Mouse (Mus musculus) stomach, postnatal 0 days (tissue): ENCODE measurements around the gene Coq5. TPM values are rescaled to one million over a fixed set of nuclear protein-coding genes. Genes with fewer than 3 reads are reported as not detected.

ENCODE experiments used
- ATAC-seq: fragments of 200-750 bp; cut with Nextera tagmentation; 2 replicates; pipeline ENCODE4 v1.8.0; 2017; ENCODE audit not compliant: low FRiP score, low TSS enrichment
- DNase-seq: peaks from one replicate; pipeline ENCODE4 v3.0.0-alpha.2; 2016; ENCODE audit warnings: low spot score
- H3K27ac ChIP-seq: fragments of 300-500 bp; sonication (generic); replicated peaks from 2 replicates; pipeline ENCODE4 v1.5.1; 2014; ENCODE audit warnings: mild to moderate bottlenecking, control low read depth
- H3K27me3 ChIP-seq: fragments of 300-500 bp; sonication (generic); 2 replicates; pipeline ENCODE4 v1.6.1; 2014; ENCODE audit warnings: low read length; ENCODE audit not compliant: control insufficient read depth, insufficient read depth
- H3K36me3 ChIP-seq: fragments of 300-500 bp; sonication (generic); 2 replicates; pipeline ENCODE4 v1.6.1; 2014; ENCODE audit warnings: low read length, mixed read lengths; ENCODE audit not compliant: control insufficient read depth, insufficient read depth
- H3K4me1 ChIP-seq: fragments of 300-500 bp; sonication (generic); replicated peaks from 2 replicates; pipeline ENCODE4 v1.6.1; 2014; ENCODE audit warnings: antibody characterized with exemption; ENCODE audit not compliant: control insufficient read depth, insufficient read depth
- H3K4me2 ChIP-seq: fragments of 300-500 bp; sonication (generic); replicated peaks from 2 replicates; pipeline ENCODE4 v1.6.1; 2014; ENCODE audit warnings: low read depth, mild to moderate bottlenecking, control low read depth, moderate library complexity
- H3K4me3 ChIP-seq: fragments of 300-500 bp; sonication (generic); 2 replicates; pipeline ENCODE4 v1.5.1; 2014; ENCODE audit warnings: low read depth, low read length, control low read depth
- H3K9ac ChIP-seq: fragments of 300-500 bp; sonication (generic); 2 replicates; pipeline ENCODE4 v1.6.1; 2014; ENCODE audit warnings: mild to moderate bottlenecking, low read length, control low read depth, mixed read lengths
- H3K9me3 ChIP-seq: fragments of 300-500 bp; sonication (generic); 2 replicates; pipeline ENCODE4 v1.6.1; 2016; ENCODE audit warnings: low read length; ENCODE audit not compliant: control insufficient read depth
- CTCF ChIP-seq: IDR thresholded peaks from 2 replicates; pipeline ENCODE4 v1.5.1; 2016; ENCODE audit warnings: antibody characterized with exemption, low read depth, mild to moderate bottlenecking, moderate library complexity
- EP300 ChIP-seq: optimal IDR thresholded peaks from 2 replicates; pipeline ENCODE3; 2016; ENCODE audit warnings: antibody characterized with exemption
- WGBS: fragments of 180-500 bp; shearing (Covaris S2); extraction: QIAGEN DNeasy Blood & Tissue Kit; methylation state at CpG from one replicate; pipeline ENCODE4 v1.1.7; 2014; 5-methylcytosine and 5-hydroxymethylcytosine counted together
- polyA plus RNA-seq: library from polyadenylated mRNA; unstranded; fragments of >200 nt; fragmentation: Nextera tagmentation; extraction: Ambion mirVana; gene quantifications from 2 replicates; pipeline ENCODE4 v1.2.1, GENCODE M21; 2015

Coq5 gene
- polyA plus RNA-seq, 1 experiment from 2014 or later, result 32.6 TPM

- TF ChIP-seq EP300, result no peak
- TF ChIP-seq CTCF, result no peak
- Histone ChIP-seq H3K4me2 (no peak overlapping the region), H3K9me3 (no peaks in the 10 kb centered on the region), H3K27ac (no peak overlapping the region), H3K4me3 (no peak overlapping the region), H3K27me3 (no peaks in the 10 kb centered on the region), H3K4me1 (no peaks in the 10 kb centered on the region), H3K36me3 (peaks cover 38% of the 10 kb centered on the region), H3K9ac (no peak overlapping the region)
- WGBS, result 75% methylated on average over 11 of the region's 11 CpGs
- DNase-seq (no peak), ATAC-seq (no peak)
Measured at GRCm38 (mm10) chr5:115240191-115240590, 39.3 kb upstream of the Coq5 start.

GRCm38 (mm10) chr5:115255472-115255871 is 24.0 kb upstream of the Coq5 start:
- ATAC-seq (no peak), DNase-seq (no peak)
- no peaks in the 10 kb centered on the region for H3K4me1 ChIP-seq
- no peak overlapping the region for H3K27ac ChIP-seq
- no peak overlapping the region for H3K4me3 ChIP-seq
- H3K9me3 ChIP-seq, result no peaks in the 10 kb centered on the region
- TF ChIP-seq EP300, result no peak
- no peak for TF ChIP-seq CTCF
- H3K36me3 ChIP-seq, result peaks cover 53% of the 10 kb centered on the region
- WGBS, result 80% methylated on average over 1 of the region's 1 CpGs
- no peak overlapping the region for H3K9ac ChIP-seq
- H3K27me3 ChIP-seq, result no peaks in the 10 kb centered on the region
- H3K4me2 ChIP-seq, result no peak overlapping the region

- DNase-seq (no peak), ATAC-seq (no peak; the same call in 1 of the 2 replicates)
- TF ChIP-seq CTCF (no peak), EP300 (no peak)
- H3K4me3 ChIP-seq, result no peak overlapping the region
- H3K4me1 ChIP-seq, result no peaks in the 10 kb centered on the region
- no peak overlapping the region for H3K27ac ChIP-seq
- H3K27me3 ChIP-seq, result no peaks in the 10 kb centered on the region
- WGBS, result 80% methylated on average over 10 of the region's 10 CpGs
- no peak overlapping the region for H3K9ac ChIP-seq
- peaks cover 42% of the 10 kb centered on the region for H3K36me3 ChIP-seq
- H3K4me2 ChIP-seq, result no peak overlapping the region
- no peaks in the 10 kb centered on the region for H3K9me3 ChIP-seq
Measured at GRCm38 (mm10) chr5:115256909-115257546, 22.4 kb upstream of the Coq5 start.

GRCm38 (mm10) chr5:115260356-115260755 is 19.1 kb upstream of the Coq5 start:
- Histone ChIP-seq H3K27me3 (no peaks in the 10 kb centered on the region), H3K27ac (no peak overlapping the region), H3K9me3 (no peaks in the 10 kb centered on the region), H3K4me1 (no peaks in the 10 kb centered on the region), H3K9ac (no peak overlapping the region), H3K36me3 (peaks cover 39% of the 10 kb centered on the region), H3K4me3 (no peak overlapping the region), H3K4me2 (no peak overlapping the region)
- WGBS, result 75% methylated on average over 6 of the region's 6 CpGs
- DNase-seq (no peak), ATAC-seq (peak; percentile 33; the same call in 1 of the 2 replicates)
- no peak for TF ChIP-seq EP300
- no peak for TF ChIP-seq CTCF

GRCm38 (mm10) chr5:115261141-115261540 is 18.3 kb upstream of the Coq5 start:
- TF ChIP-seq CTCF, result no peak
- no peak for TF ChIP-seq EP300
- 81% methylated on average over 8 of the region's 8 CpGs for WGBS
- DNase-seq, result no peak
- Histone ChIP-seq H3K4me2 (no peak overlapping the region), H3K9me3 (no peaks in the 10 kb centered on the region), H3K36me3 (peaks cover 32% of the 10 kb centered on the region), H3K4me3 (no peak overlapping the region), H3K9ac (no peak overlapping the region), H3K27ac (no peak overlapping the region), H3K27me3 (no peaks in the 10 kb centered on the region), H3K4me1 (0 out of 2 replicates have a peak, but pooled peaks cover under 1% of the 10 kb centered on the region)
- no peak for ATAC-seq

GRCm38 (mm10) chr5:115261880-115262279 is 17.6 kb upstream of the Coq5 start:
- 69% methylated on average over 1 of the region's 1 CpGs for WGBS
- Histone ChIP-seq H3K27me3 (no peaks in the 10 kb centered on the region), H3K27ac (no peak overlapping the region), H3K4me3 (no peak overlapping the region), H3K36me3 (peaks cover 25% of the 10 kb centered on the region), H3K4me1 (0 out of 2 replicates have a peak, but pooled peaks cover 3% of the 10 kb centered on the region), H3K9ac (no peak overlapping the region), H3K9me3 (no peaks in the 10 kb centered on the region), H3K4me2 (no peak overlapping the region)
- DNase-seq (no peak), ATAC-seq (no peak)
- no peak for TF ChIP-seq CTCF
- TF ChIP-seq EP300, result no peak
